Mouse (Mus musculus) spleen, postnatal 10 days (tissue): ENCODE results near the gene Ip6k2.

ENCODE experiments used
- DNase-seq, 2 experiments: peaks; one replicate each; pipeline ENCODE4 v3.0.0; 2021 to 2022; ENCODE audit warnings: low spot score in 2 of 2

Gene Ip6k2

GRCm38 (mm10) chr9:108782836-108783547 is 604 bp upstream of the Ip6k2 start:
- DNase-seq = no peak

GRCm38 (mm10) chr9:108785416-108785815 is 1.8 kb downstream of the Ip6k2 start:
- no peak for DNase-seq

GRCm38 (mm10) chr9:108786494-108786893 is 2.9 kb downstream of the Ip6k2 start:
- DNase-seq = no peak

- no peak for DNase-seq
These were observed 3.5 kb downstream of the Ip6k2 start for GRCm38 (mm10) chr9:108787080-108787479.

GRCm38 (mm10) chr9:108788713-108789112 is 5.1 kb downstream of the Ip6k2 start:
- DNase-seq = no peak

- no peak for DNase-seq
These were observed 8.7 kb downstream of the Ip6k2 start for GRCm38 (mm10) chr9:108792307-108792706.

GRCm38 (mm10) chr9:108792730-108793129 is 9.1 kb downstream of the Ip6k2 start:
- DNase-seq = no peak

- no peak for DNase-seq
These were observed 11.7 kb downstream of the Ip6k2 start for GRCm38 (mm10) chr9:108795281-108795680.

- DNase-seq = peak; percentile 32 to 71
These were observed 12.2 kb downstream of the Ip6k2 start for GRCm38 (mm10) chr9:108795762-108796161.

- DNase-seq = no peak
These were observed 12.9 kb downstream of the Ip6k2 start for GRCm38 (mm10) chr9:108796351-108796981.

- DNase-seq = no peak
These were observed 13.9 kb downstream of the Ip6k2 start for GRCm38 (mm10) chr9:108797477-108797876.

GRCm38 (mm10) chr9:108798508-108799075 is 15.0 kb downstream of the Ip6k2 start:
- no peak for DNase-seq

- DNase-seq = no peak
These were observed 16.0 kb downstream of the Ip6k2 start for GRCm38 (mm10) chr9:108799564-108799963.

- no peak for DNase-seq
These were observed 22.2 kb downstream of the Ip6k2 start for GRCm38 (mm10) chr9:108805768-108806167.

- no peak for DNase-seq
These were observed 22.8 kb downstream of the Ip6k2 start for GRCm38 (mm10) chr9:108806379-108806778.

- DNase-seq = peak in 1 of 2 experiments; percentile 40
These were observed 23.2 kb downstream of the Ip6k2 start for GRCm38 (mm10) chr9:108806831-108807230.

- peak in 1 of 2 experiments; percentile 50 for DNase-seq
These were observed 24.1 kb downstream of the Ip6k2 start for GRCm38 (mm10) chr9:108807674-108808073.

GRCm38 (mm10) chr9:108808163-108808665 is 24.6 kb downstream of the Ip6k2 start, which contains the start of gene Nckipsd:
Gene Nckipsd, plus strand, starts transcription at chr9:108808368.
- peak; percentile 98 for DNase-seq

GRCm38 (mm10) chr9:108809188-108809587 is 25.6 kb downstream of the Ip6k2 start:
- DNase-seq = no peak

GRCm38 (mm10) chr9:108809723-108810122 is 26.1 kb downstream of the Ip6k2 start:
- DNase-seq = no peak

- DNase-seq = no peak
These were observed 26.9 kb downstream of the Ip6k2 start for GRCm38 (mm10) chr9:108810516-108810915.

GRCm38 (mm10) chr9:108815557-108815956 is 32.0 kb downstream of the Ip6k2 start:
- no peak for DNase-seq

- DNase-seq = peak in 1 of 2 experiments; percentile 76
These were observed 35.9 kb downstream of the Ip6k2 start for GRCm38 (mm10) chr9:108819495-108819894.
